Mouse (Mus musculus) heart, embryonic 12.5 days (tissue): ENCODE results near the gene Akap8. TPM values are rescaled to one million over a fixed set of nuclear protein-coding genes. Genes with fewer than 3 reads are reported as not detected.

Source experiments
- ATAC-seq: fragments of 200-750 bp; cut with Nextera tagmentation; 2 replicates; pipeline ENCODE4 v1.8.0; 2017; ENCODE audit warnings: moderate TSS enrichment, moderate library complexity; ENCODE audit not compliant: insufficient number of reproducible peaks, low FRiP score
- H3K27ac ChIP-seq: fragments of 300-500 bp; sonication (generic); 2 replicates; pipeline ENCODE4 v1.5.1; 2016; ENCODE audit warnings: mild to moderate bottlenecking, moderate library complexity; ENCODE audit not compliant: poor library complexity, severe bottlenecking
- H3K27me3 ChIP-seq: fragments of 300-500 bp; sonication (generic); replicated peaks from 2 replicates; pipeline ENCODE4 v1.6.1; 2016; ENCODE audit warnings: mild to moderate bottlenecking, moderate library complexity
- H3K36me3 ChIP-seq: fragments of 300-500 bp; sonication (generic); 2 replicates; pipeline ENCODE4 v1.6.1; 2016; ENCODE audit warnings: mild to moderate bottlenecking, moderate library complexity
- H3K4me1 ChIP-seq: fragments of 300-500 bp; sonication (generic); replicated peaks from 2 replicates; pipeline ENCODE4 v1.6.1; 2016; ENCODE audit warnings: mild to moderate bottlenecking
- H3K4me2 ChIP-seq: fragments of 300-500 bp; sonication (generic); 2 replicates; pipeline ENCODE4 v1.6.1; 2016; ENCODE audit warnings: mild to moderate bottlenecking, moderate library complexity
- H3K4me3 ChIP-seq: fragments of 300-500 bp; sonication (generic); 2 replicates; pipeline ENCODE4 v1.5.1; 2016; ENCODE audit warnings: mild to moderate bottlenecking
- H3K9ac ChIP-seq: fragments of 300-500 bp; sonication (generic); 2 replicates; pipeline ENCODE4 v1.6.1; 2016; ENCODE audit warnings: mild to moderate bottlenecking, moderate library complexity
- H3K9me3 ChIP-seq: fragments of 300-500 bp; sonication (generic); replicated peaks from 2 replicates; pipeline ENCODE4 v1.6.1; 2016; ENCODE audit warnings: mild to moderate bottlenecking, moderate library complexity
- whole genome bisulfite sequencing: fragments of 180-500 bp; shearing (Covaris S2); methylation state at CpG from one replicate; pipeline ENCODE4 v1.1.7; 2016; 5-methylcytosine and 5-hydroxymethylcytosine counted together
- polyA plus RNA-seq: library from polyadenylated mRNA; unstranded; fragments of >200 nt; fragmentation: Nextera tagmentation; extraction: Ambion mirVana; gene quantifications from 2 replicates; pipeline ENCODE4 v1.2.1, GENCODE M21; 2016

Gene Akap8
- polyA plus RNA-seq, 1 experiment from 2014 or later = 85.1 TPM

GRCm38 (mm10) chr17:32283341-32283740 lies 37.7 kb downstream of the Akap8 start:
- peak; percentile 69 for ATAC-seq
- no peaks in the 10 kb centered on the region for H3K27me3 ChIP-seq
- H3K27ac ChIP-seq = peak overlapping the region; percentile 98
- peak overlapping the region; percentile 87 for H3K4me2 ChIP-seq
- peak overlapping the region; percentile 95 for H3K9ac ChIP-seq
- 7% methylated on average over 7 of the region's 7 CpGs for WGBS
- peak overlapping the region; percentile 88 for H3K4me3 ChIP-seq
- H3K4me1 ChIP-seq = peaks cover 28% of the 10 kb centered on the region
- no peaks in the 10 kb centered on the region for H3K36me3 ChIP-seq
- H3K9me3 ChIP-seq = no peaks in the 10 kb centered on the region

GRCm38 (mm10) chr17:32281611-32282310 lies 39.3 kb downstream of the Akap8 start:
- no peak for ATAC-seq
- H3K4me2 ChIP-seq = no peak overlapping the region
- no peaks in the 10 kb centered on the region for H3K27me3 ChIP-seq
- H3K9ac ChIP-seq = no peak overlapping the region
- peaks cover 28% of the 10 kb centered on the region for H3K4me1 ChIP-seq
- H3K4me3 ChIP-seq = no peak overlapping the region
- no peaks in the 10 kb centered on the region for H3K9me3 ChIP-seq
- no peak overlapping the region for H3K27ac ChIP-seq
- H3K36me3 ChIP-seq = no peaks in the 10 kb centered on the region
- WGBS = 75% methylated on average over 4 of the region's 4 CpGs

GRCm38 (mm10) chr17:32281126-32281525 lies 39.9 kb downstream of the Akap8 start:
- Histone ChIP-seq H3K4me2 (no peak overlapping the region), H3K9me3 (no peaks in the 10 kb centered on the region)

GRCm38 (mm10) chr17:32280575-32280974 lies 40.5 kb downstream of the Akap8 start:
- Histone ChIP-seq H3K9ac (no peak overlapping the region), H3K4me3 (no peak overlapping the region), H3K36me3 (no peaks in the 10 kb centered on the region), H3K4me2 (no peak overlapping the region), H3K27ac (no peak overlapping the region), H3K4me1 (peaks cover 36% of the 10 kb centered on the region), H3K9me3 (no peaks in the 10 kb centered on the region), H3K27me3 (no peaks in the 10 kb centered on the region)
- ATAC-seq = no peak
- WGBS = 87% methylated on average over 3 of the region's 3 CpGs

More at GRCm38 (mm10) chr17:32281126-32281525, 39.9 kb downstream of the Akap8 start:
- no peak overlapping the region for H3K4me3 ChIP-seq
- H3K9ac ChIP-seq = no peak overlapping the region
- H3K27me3 ChIP-seq = no peaks in the 10 kb centered on the region
- no peak for ATAC-seq
- 89% methylated on average over 2 of the region's 2 CpGs for WGBS
- H3K27ac ChIP-seq = no peak overlapping the region
- H3K4me1 ChIP-seq = peaks cover 31% of the 10 kb centered on the region
- no peaks in the 10 kb centered on the region for H3K36me3 ChIP-seq

- Histone ChIP-seq H3K4me2 (no peak overlapping the region), H3K9me3 (no peaks in the 10 kb centered on the region), H3K4me3 (no peak overlapping the region), H3K4me1 (peaks cover 30% of the 10 kb centered on the region), H3K27ac (no peak overlapping the region), H3K27me3 (no peaks in the 10 kb centered on the region), H3K9ac (no peak overlapping the region), H3K36me3 (no peaks in the 10 kb centered on the region)
- ATAC-seq = no peak
- WGBS = 84% methylated on average over 1 of the region's 1 CpGs
Observed at GRCm38 (mm10) chr17:32277201-32277600, 43.8 kb downstream of the Akap8 start.

- Histone ChIP-seq H3K9me3 (no peaks in the 10 kb centered on the region), H3K27ac (no peak overlapping the region), H3K4me2 (no peak overlapping the region), H3K4me3 (no peak overlapping the region), H3K4me1 (peaks cover 28% of the 10 kb centered on the region), H3K36me3 (no peaks in the 10 kb centered on the region), H3K9ac (no peak overlapping the region), H3K27me3 (no peaks in the 10 kb centered on the region)
- no peak for ATAC-seq
- 67% methylated on average over 3 of the region's 3 CpGs for WGBS
Observed at GRCm38 (mm10) chr17:32275568-32275967, 45.5 kb downstream of the Akap8 start.

- WGBS = 90% methylated on average over 7 of the region's 7 CpGs
- H3K4me2 ChIP-seq = no peak overlapping the region
- peaks cover 29% of the 10 kb centered on the region for H3K4me1 ChIP-seq
- no peaks in the 10 kb centered on the region for H3K27me3 ChIP-seq
- H3K9ac ChIP-seq = no peak overlapping the region
- H3K36me3 ChIP-seq = no peaks in the 10 kb centered on the region; the same call in 1 of the 2 replicates
- no peak for ATAC-seq
- H3K9me3 ChIP-seq = no peaks in the 10 kb centered on the region
- no peak overlapping the region for H3K27ac ChIP-seq
- no peak overlapping the region for H3K4me3 ChIP-seq
Observed at GRCm38 (mm10) chr17:32269151-32269550, 51.9 kb downstream of the Akap8 start.

- Histone ChIP-seq H3K36me3 (no peaks in the 10 kb centered on the region; the same call in 1 of the 2 replicates), H3K9ac (no peak overlapping the region), H3K9me3 (no peaks in the 10 kb centered on the region), H3K27me3 (no peaks in the 10 kb centered on the region), H3K27ac (no peak overlapping the region), H3K4me1 (peaks cover 25% of the 10 kb centered on the region), H3K4me3 (no peak overlapping the region), H3K4me2 (no peak overlapping the region)
- WGBS = 87% methylated on average over 3 of the region's 3 CpGs
- no peak for ATAC-seq
Observed at GRCm38 (mm10) chr17:32268540-32268960, 52.5 kb downstream of the Akap8 start.

GRCm38 (mm10) chr17:32268096-32268495 lies 52.9 kb downstream of the Akap8 start:
- no peaks in the 10 kb centered on the region for H3K9me3 ChIP-seq
- no peak for ATAC-seq
- H3K27me3 ChIP-seq = no peaks in the 10 kb centered on the region
- H3K27ac ChIP-seq = no peak overlapping the region
- H3K4me2 ChIP-seq = no peak overlapping the region
- H3K9ac ChIP-seq = no peak overlapping the region
- WGBS = 81% methylated on average over 2 of the region's 2 CpGs
- H3K4me3 ChIP-seq = no peak overlapping the region
- peaks cover 26% of the 10 kb centered on the region for H3K4me1 ChIP-seq
- H3K36me3 ChIP-seq = no peaks in the 10 kb centered on the region; the same call in 1 of the 2 replicates

- Histone ChIP-seq H3K9ac (no peak overlapping the region), H3K4me2 (no peak overlapping the region), H3K36me3 (no peaks in the 10 kb centered on the region; the same call in 1 of the 2 replicates), H3K27ac (no peak overlapping the region), H3K4me1 (peaks cover 28% of the 10 kb centered on the region), H3K4me3 (no peak overlapping the region), H3K9me3 (no peaks in the 10 kb centered on the region), H3K27me3 (no peaks in the 10 kb centered on the region)
- 56% methylated on average over 1 of the region's 1 CpGs for WGBS
- no peak for ATAC-seq
Observed at GRCm38 (mm10) chr17:32267617-32268016, 53.4 kb downstream of the Akap8 start.

GRCm38 (mm10) chr17:32263672-32264071 lies 57.4 kb downstream of the Akap8 start:
- ATAC-seq = no peak
- Histone ChIP-seq H3K9me3 (no peaks in the 10 kb centered on the region), H3K36me3 (no peaks in the 10 kb centered on the region), H3K4me2 (no peak overlapping the region), H3K9ac (no peak overlapping the region), H3K27ac (no peak overlapping the region), H3K27me3 (no peaks in the 10 kb centered on the region), H3K4me1 (peaks cover 18% of the 10 kb centered on the region), H3K4me3 (no peak overlapping the region)
- WGBS = 97% methylated on average over 2 of the region's 2 CpGs
